Mouse (Mus musculus) C2C12 (cell line): Measurements from ENCODE around the gene Rfxank. TPM values are rescaled to one million over a fixed set of nuclear protein-coding genes. Genes with fewer than 3 reads are reported as not detected.

ENCODE experiments used
- H3K27me3 ChIP-seq: one replicate; pipeline ENCODE4 v1.6.1; 2011; ENCODE audit not compliant: control insufficient read depth, insufficient read depth, insufficient read length
- H3K36me3 ChIP-seq: one replicate; pipeline ENCODE4 v1.6.1; 2011; ENCODE audit not compliant: control insufficient read depth, insufficient read depth
- H3K4me3 ChIP-seq: one replicate; pipeline ENCODE4 v1.5.1; 2011; ENCODE audit warnings: mild to moderate bottlenecking, control low read depth; ENCODE audit not compliant: poor library complexity, insufficient read depth, severe bottlenecking
- H3K79me2 ChIP-seq: one replicate; pipeline ENCODE4 v1.6.1; 2011; ENCODE audit not compliant: control insufficient read depth, insufficient read depth
- H3K79me3 ChIP-seq: one replicate; pipeline ENCODE4 v1.6.1; 2011; ENCODE audit warnings: low read depth, control low read depth
- H3ac ChIP-seq: one replicate; pipeline ENCODE3; 2011; ENCODE audit warnings: low read depth; ENCODE audit not compliant: control insufficient read depth, insufficient read length
- CEBPB ChIP-seq: IDR thresholded peaks from one replicate; pipeline ENCODE4 v1.6.1; 2011; ENCODE audit warnings: low read depth, mild to moderate bottlenecking, control low read depth, moderate library complexity
- CTCF ChIP-seq: IDR thresholded peaks from one replicate; pipeline ENCODE4 v1.5.1; 2011; ENCODE audit not compliant: control insufficient read depth, insufficient read depth, insufficient read length
- FOSL1 ChIP-seq: IDR thresholded peaks from one replicate; pipeline ENCODE4 v1.8.0; 2011; ENCODE audit warnings: mild to moderate bottlenecking, low read length; ENCODE audit not compliant: poor library complexity, insufficient read depth, severe bottlenecking
- MAX ChIP-seq: IDR thresholded peaks from one replicate; pipeline ENCODE4 v1.6.1; 2011; ENCODE audit warnings: mild to moderate bottlenecking, control low read depth
- MYOD1 ChIP-seq: IDR thresholded peaks from one replicate; pipeline ENCODE4 v1.6.1; 2011; ENCODE audit warnings: low read depth; ENCODE audit not compliant: control insufficient read depth, insufficient read length
- MYOG ChIP-seq: IDR thresholded peaks from one replicate; pipeline ENCODE4 v1.6.1; 2011; ENCODE audit not compliant: control insufficient read depth, insufficient read length; ENCODE audit errors: extremely low read depth
- USF1 ChIP-seq: IDR thresholded peaks from one replicate; pipeline ENCODE4 v1.6.1; 2011; ENCODE audit warnings: low read depth, mild to moderate bottlenecking, control low read depth, moderate library complexity
- polyA plus RNA-seq: library from polyadenylated mRNA; unstranded; fragments of >200 nt; fragmentation: generic; extraction: Trizol; gene quantifications from one replicate; pipeline ENCODE4 v1.2.1, GENCODE M21; 2012; ENCODE audit warnings: missing spikeins

Gene Rfxank
- polyA plus RNA-seq, 1 experiment = 7.9 TPM

- TF ChIP-seq CTCF (no peak), MYOD1 (no peak), MAX (no peak), CEBPB (no peak), MYOG (no peak), FOSL1 (no peak), USF1 (no peak)
- no peaks in the 10 kb centered on the region for H3K79me2 ChIP-seq
- H3K36me3 ChIP-seq = no peaks in the 10 kb centered on the region
- peaks cover 75% of the 10 kb centered on the region for H3K27me3 ChIP-seq
- no peaks in the 10 kb centered on the region for H3K79me3 ChIP-seq
- H3ac ChIP-seq = no peak overlapping the region
- no peak overlapping the region for H3K4me3 ChIP-seq
Observed at GRCm38 (mm10) chr8:70112401-70113016, 26.4 kb downstream of the Rfxank start.

DNA sequence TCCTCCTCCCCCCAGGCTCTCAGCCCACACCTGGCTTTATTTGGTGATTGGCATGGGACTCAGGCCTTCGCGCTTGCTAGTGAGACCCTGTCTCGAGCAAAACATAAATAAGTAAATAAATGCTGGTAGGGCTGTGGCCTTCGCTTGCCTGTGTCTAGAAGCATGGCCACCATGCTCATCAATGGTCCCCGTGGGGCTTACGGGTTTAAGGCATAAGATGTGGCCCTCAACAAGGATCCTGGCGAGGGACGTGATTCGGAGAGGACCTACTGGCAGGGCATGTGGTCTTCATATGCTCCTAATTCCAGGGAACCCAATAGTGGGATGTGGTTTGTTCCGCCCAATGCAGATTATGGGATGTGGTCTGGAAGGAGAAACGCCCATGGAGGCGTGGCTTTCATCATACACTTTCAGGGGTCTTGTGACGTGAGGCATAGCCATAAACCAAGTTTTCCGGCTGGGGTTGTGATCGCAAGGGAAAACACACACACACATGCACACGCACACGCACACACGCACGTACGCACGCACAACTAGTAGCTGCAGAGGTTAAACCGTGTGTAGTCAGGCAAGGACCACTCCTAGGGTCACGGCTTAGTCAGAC lies 27.7 kb downstream of the Rfxank start:
- Histone ChIP-seq H3K79me3 (no peaks in the 10 kb centered on the region), H3K4me3 (no peak overlapping the region), H3ac (no peak overlapping the region), H3K79me2 (no peaks in the 10 kb centered on the region), H3K36me3 (no peaks in the 10 kb centered on the region), H3K27me3 (peaks cover 78% of the 10 kb centered on the region)
- TF ChIP-seq MAX = no peak
- no peak for TF ChIP-seq USF1
- no peak for TF ChIP-seq CEBPB
- TF ChIP-seq MYOG = no peak
- TF ChIP-seq CTCF = no peak
- no peak for TF ChIP-seq FOSL1
- no peak for TF ChIP-seq MYOD1

DNA sequence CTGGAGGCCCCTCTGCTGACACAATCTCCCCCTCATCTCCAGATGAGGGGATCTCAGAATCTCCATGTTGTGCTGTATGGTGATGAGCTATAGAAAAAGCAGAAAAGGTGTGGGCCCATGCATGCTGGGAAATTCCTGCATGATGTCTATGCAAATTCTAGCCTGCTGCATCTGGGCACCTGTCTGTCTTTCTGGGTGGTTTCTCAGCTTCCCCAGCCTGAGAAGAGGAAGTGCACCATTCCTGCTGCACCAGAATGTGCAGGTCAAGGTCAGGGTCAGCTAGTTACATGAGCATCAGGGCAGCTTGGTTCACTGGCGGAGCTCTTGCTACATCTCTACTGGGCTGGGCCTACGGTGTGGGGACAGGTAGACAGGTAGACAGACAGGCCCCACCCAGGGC lies 28.5 kb downstream of the Rfxank start:
- no peak for TF ChIP-seq MAX
- TF ChIP-seq CEBPB = no peak
- TF ChIP-seq CTCF = no peak
- no peak for TF ChIP-seq MYOG
- TF ChIP-seq USF1 = no peak
- TF ChIP-seq FOSL1 = no peak
- TF ChIP-seq MYOD1 = no peak
- Histone ChIP-seq H3K36me3 (no peaks in the 10 kb centered on the region), H3K79me3 (no peaks in the 10 kb centered on the region), H3K4me3 (no peak overlapping the region), H3K27me3 (peaks cover 83% of the 10 kb centered on the region), H3ac (no peak overlapping the region), H3K79me2 (no peaks in the 10 kb centered on the region)

DNA sequence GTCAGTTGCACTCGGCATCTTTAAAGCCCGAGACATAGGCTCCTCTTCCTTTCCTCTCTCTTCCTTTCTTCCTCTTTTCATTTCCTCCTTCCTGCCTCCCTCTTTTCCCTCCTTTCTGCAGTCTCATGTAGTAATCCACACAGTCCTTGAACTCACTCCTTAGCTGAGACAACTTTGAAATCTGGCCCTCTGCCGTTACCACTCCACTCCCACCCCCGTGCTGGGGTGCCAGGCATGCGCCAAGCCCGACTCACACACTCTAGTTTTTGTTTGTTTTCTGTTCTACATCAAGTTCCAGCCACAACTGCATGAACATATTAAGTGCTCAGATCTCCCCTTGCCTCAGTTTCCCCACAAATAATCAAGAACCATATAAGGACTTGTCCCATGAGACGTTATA lies 34.0 kb downstream of the Rfxank start:
- Histone ChIP-seq H3K79me3 (no peaks in the 10 kb centered on the region), H3K79me2 (no peaks in the 10 kb centered on the region), H3ac (no peak overlapping the region), H3K27me3 (peaks cover 51% of the 10 kb centered on the region), H3K4me3 (no peak overlapping the region), H3K36me3 (no peaks in the 10 kb centered on the region)
- no peak for TF ChIP-seq FOSL1
- TF ChIP-seq MYOD1 = no peak
- no peak for TF ChIP-seq MAX
- TF ChIP-seq MYOG = no peak
- TF ChIP-seq CTCF = no peak
- TF ChIP-seq USF1 = no peak
- TF ChIP-seq CEBPB = no peak

GRCm38 (mm10) chr8:70104506-70104905 lies 34.4 kb downstream of the Rfxank start:
- TF ChIP-seq CTCF (peak; percentile 20), FOSL1 (no peak)
- H3K79me2 ChIP-seq = no peaks in the 10 kb centered on the region
- peaks cover 47% of the 10 kb centered on the region for H3K27me3 ChIP-seq

DNA sequence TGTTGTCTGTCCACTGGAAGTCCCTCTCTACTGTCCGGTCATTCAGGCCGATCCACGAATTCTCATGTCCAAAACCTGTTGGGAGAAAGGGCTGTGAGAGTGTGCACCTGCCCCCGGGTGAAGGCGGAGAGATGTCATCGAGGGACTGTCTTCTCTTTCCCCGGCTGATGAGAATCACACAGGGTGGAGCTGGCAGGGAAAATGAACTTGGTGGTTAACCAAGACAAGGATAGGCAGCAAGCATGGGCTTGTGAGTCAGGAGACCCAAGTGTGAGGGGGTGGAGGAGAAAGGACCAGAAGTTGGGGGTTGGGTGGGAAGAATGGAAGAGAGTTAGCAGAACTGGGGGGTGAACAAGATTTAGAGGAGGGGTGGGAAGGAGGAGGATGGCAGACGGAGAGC lies 38.7 kb downstream of the Rfxank start:
- Histone ChIP-seq H3K27me3 (peaks cover 36% of the 10 kb centered on the region), H3ac (no peak overlapping the region), H3K4me3 (no peak overlapping the region), H3K79me2 (no peaks in the 10 kb centered on the region), H3K79me3 (no peaks in the 10 kb centered on the region), H3K36me3 (no peaks in the 10 kb centered on the region)
- TF ChIP-seq MYOD1 = no peak
- no peak for TF ChIP-seq MAX
- no peak for TF ChIP-seq FOSL1
- no peak for TF ChIP-seq CEBPB
- no peak for TF ChIP-seq MYOG
- no peak for TF ChIP-seq CTCF
- TF ChIP-seq USF1 = no peak

More at GRCm38 (mm10) chr8:70104506-70104905, 34.4 kb downstream of the Rfxank start:
- H3K4me3 ChIP-seq = no peak overlapping the region
- H3ac ChIP-seq = no peak overlapping the region
- no peaks in the 10 kb centered on the region for H3K79me3 ChIP-seq
- H3K36me3 ChIP-seq = no peaks in the 10 kb centered on the region
